Mouse (Mus musculus): ENCODE results near the gene Neo1.

Neo1 gene

DNA sequence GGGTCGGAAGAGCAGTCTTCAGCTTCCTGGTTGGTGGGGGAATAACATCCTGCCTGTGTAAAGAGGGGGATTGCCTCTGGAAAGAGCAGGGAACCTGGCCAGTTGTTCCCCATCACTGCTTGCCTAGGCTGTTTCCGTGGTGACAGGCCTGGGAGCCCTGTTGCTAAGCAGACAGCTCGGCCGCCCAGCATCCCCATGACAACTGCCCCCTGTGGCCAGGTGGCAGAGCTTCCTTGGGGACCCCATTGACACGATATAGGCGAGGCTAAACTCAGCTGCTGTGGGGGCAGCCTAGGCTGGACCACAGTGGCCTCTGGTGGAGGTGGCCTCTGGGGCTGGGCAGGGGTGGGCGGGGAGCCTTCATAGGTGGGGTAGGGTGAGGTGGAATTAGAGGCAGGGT lies 172.4 kb downstream of the Neo1 start:
- no peak for ATAC-seq (ENCODE audit: low TSS enrichment)

- no peak for ATAC-seq (ENCODE audit: low TSS enrichment)
These were observed 177.1 kb downstream of the Neo1 start for GRCm38 (mm10) chr9:58859080-58859635.

DNA sequence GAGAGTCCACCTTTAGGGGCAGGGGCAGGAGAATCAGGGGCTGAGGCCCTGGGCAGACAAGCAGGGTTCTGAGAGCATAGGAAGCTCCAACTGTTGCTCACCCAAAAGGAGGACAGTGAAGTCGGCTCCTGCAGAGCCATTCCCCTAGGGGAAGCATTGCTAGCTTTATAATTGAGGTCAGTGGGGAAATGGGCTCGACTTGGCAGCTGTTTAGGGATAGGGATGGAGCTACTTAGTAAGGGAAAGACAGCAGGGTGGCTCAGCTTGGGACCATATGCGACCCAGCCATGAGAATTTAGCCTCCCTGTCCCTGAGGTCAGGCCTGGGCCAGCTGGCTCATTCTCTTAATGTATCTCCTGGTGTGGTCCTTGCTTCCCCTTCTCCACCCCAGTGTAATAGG lies 181.3 kb downstream of the Neo1 start:
- ATAC-seq (ENCODE audit: low TSS enrichment), result no peak

- no peak for ATAC-seq (ENCODE audit: low TSS enrichment)
These were observed 186.5 kb downstream of the Neo1 start for GRCm38 (mm10) chr9:58849576-58850315.

DNA sequence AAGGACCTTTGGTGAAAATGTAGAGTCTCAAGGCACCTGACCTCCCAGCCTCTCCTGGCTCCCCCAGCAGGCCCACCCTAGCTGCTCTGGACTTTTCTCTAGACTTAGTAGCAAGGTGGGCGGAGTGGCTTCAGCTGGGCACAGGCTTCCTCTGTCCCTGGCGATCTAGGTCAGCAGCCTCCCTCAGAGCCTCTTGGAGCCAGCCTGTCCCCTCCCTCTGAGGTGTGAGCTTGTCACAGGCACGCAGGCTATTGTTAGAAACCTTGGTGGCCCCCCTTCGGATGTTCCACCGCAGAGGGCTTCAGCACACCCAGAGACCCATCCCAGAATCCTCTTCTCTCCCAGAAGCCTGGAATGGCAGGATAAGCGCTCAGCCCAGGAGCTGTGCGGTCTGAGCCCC lies 188.6 kb downstream of the Neo1 start:
- no peak for ATAC-seq (ENCODE audit: low TSS enrichment)

- ATAC-seq (ENCODE audit: low TSS enrichment), result no peak
These were observed 189.2 kb downstream of the Neo1 start for GRCm38 (mm10) chr9:58847008-58847407.

DNA sequence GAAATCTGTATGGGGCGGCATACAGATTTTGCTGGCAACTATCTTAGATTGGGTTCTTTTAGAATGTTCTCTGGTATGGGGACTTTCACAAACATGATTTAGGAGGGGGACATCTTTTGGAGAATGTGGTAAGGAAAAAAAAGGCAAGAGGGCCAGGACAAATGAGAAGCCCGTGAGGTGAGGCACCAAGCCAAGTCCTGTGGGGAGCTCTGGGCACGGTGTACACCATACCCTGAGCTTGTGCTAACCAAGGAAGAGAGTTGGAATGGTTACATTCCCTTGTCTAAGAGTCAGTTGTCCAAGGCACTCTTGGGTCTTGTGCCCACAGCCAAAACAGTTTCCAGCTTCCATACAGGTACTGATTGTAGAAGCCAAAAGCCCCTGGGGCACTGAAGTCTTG lies 191.6 kb downstream of the Neo1 start:
- ATAC-seq (ENCODE audit: low TSS enrichment), result no peak

DNA sequence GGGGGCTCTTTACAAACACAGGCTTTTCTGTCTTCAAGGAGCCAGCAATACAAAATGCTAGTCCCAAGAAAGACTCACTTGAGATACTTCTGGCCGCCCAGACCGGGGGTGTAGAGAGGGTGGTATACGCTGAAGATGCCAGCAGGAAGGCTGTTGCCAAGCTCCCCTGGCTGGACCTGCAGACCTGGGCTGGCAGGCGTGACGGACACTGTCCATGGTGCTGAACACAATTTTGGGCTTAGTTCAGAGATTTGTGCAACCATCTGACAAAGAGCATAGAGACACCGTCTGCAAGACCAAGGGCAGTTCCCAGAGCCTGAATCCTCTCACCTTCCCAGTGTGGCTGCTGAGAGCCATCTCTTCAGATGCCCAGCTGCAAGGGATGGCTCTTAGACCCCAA lies 194.6 kb downstream of the Neo1 start:
- ATAC-seq (ENCODE audit: low TSS enrichment), result no peak

DNA sequence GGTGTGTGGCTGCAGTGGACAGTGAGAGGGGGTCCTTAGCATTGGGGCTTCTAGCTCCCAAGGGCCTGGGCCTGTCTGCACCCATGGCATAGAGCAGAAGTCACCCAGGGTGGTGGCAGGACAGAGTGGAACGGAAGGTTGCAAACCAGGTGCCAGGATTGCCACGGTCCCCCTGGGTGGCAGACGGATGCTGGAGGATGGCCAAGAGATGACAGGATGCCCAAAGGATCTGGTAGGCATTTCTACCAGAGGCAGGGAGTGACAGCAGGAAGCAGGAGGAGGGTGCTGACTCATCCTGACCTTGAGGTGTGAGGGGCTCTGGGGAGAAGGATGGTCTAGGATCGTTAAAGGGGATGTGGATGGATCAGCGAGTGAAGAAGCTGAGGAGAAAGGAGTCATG lies 197.7 kb downstream of the Neo1 start:
- no peak for ATAC-seq (ENCODE audit: low TSS enrichment)

DNA sequence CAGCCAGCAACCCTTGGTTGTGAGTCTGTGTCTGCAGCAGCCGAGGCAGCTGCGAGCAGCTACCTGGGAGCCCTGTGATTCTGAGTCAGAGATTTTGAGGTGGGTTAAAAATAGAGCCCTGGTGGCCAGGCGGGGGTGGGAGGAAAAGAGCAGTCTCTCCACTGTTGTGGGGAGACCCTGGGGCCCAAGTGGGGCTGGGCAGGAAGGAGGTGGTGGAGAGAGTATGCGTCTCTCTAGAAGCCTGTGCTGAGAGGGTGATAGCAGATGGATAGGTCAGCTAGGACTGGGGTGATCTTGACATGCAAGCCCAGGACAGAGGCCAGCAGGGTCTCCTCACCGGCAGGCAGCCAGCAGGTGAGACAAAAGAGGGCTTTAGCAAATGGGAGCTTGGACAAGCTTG lies 199.1 kb downstream of the Neo1 start:
- ATAC-seq (ENCODE audit: low TSS enrichment), result no peak

DNA sequence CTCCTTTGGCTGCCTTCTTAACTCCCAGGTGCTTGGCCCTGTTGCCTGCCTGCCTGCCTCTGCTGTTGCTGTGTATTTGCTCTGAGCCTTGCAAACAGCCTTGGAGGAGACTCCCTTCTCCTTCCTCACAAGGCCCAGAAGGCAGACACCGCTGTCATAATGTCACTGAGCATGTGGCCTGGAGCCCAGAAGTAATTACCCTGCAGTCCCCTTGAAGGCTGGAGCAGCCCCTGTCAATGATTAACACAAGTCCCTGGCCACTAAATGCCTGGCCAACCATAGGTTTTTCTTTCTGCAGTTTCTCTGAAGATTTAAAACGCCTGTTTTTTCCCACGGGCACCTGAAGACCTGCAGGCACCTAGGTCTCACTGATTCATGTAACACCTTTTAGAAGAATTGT lies 203.3 kb downstream of the Neo1 start:
- ATAC-seq (ENCODE audit: low TSS enrichment), result no peak

DNA sequence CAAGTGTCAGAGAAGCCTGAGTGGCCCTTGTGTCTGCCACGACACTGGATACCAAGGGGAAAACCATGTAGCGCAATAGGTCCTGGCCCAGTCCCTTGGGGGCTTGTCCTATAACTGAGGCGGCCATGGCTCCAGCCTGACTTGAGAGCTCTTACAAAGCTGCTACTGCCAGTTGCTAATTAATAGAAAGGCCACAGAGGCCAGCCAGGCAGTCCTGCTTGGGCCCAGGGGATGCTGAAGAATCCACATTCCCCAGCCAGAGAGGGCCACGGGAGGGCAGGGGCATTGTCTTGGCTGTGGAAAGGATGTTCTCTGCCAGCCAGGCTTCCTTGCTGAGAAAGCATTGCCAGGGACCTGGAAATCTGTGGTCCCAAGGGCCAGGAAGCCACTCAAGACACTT lies 206.6 kb downstream of the Neo1 start:
- ATAC-seq (ENCODE audit: low TSS enrichment), result no peak
